Mouse (Mus musculus): ENCODE data around the gene G3bp2. TPM values are rescaled to one million over a fixed set of nuclear protein-coding genes. Genes with fewer than 3 reads are reported as not detected.
A peak's percentile ranks its signal among the peaks of the same experiment; 100 is the strongest.

Gene G3bp2
- total RNA-seq, 2 experiments from 2014 or later: 91.0 to 122 TPM

GRCm38 (mm10) chr5:92042377-92043348 is 40.9 kb downstream of the G3bp2 start:
- peak; percentile 98 for ATAC-seq (replicated peaks; ENCODE audit: poor library complexity)

- peak; percentile 85 for ATAC-seq (replicated peaks; ENCODE audit: poor library complexity)
Measured at GRCm38 (mm10) chr5:92019960-92020359, 63.6 kb downstream of the G3bp2 start.

GRCm38 (mm10) chr5:92011756-92012155 is 71.8 kb downstream of the G3bp2 start:
- ATAC-seq (replicated peaks; ENCODE audit: poor library complexity): no peak

- peak; percentile 60 for ATAC-seq (replicated peaks; ENCODE audit: poor library complexity)
Measured at GRCm38 (mm10) chr5:92009827-92010226, 73.7 kb downstream of the G3bp2 start.

- peak; percentile 75 for ATAC-seq (replicated peaks; ENCODE audit: poor library complexity)
Measured at GRCm38 (mm10) chr5:92003011-92003410, 80.5 kb downstream of the G3bp2 start.

Other genes with a start within 250 kb of the G3bp2 start
- gene Rchy1, start 120.7 kb downstream of the G3bp2 start, total RNA-seq (2015): 54.4 and 56.0 TPM in 2 replicates
- 34.3 and 36.6 TPM in 2 replicates for gene Rchy1, start 120.7 kb downstream of the G3bp2 start, total RNA-seq (2017)
- not detected in 2 replicates for gene Odaph, start 96.2 kb downstream of the G3bp2 start, total RNA-seq (2015)
- gene Odaph, start 96.2 kb downstream of the G3bp2 start, total RNA-seq (2017): 0.54 TPM in 1 of 2 replicates, not detected in the other
- 0.07 TPM in 1 of 2 replicates, not detected in the other for gene Cdkl2, start 39.8 kb downstream of the G3bp2 start, total RNA-seq (2015)
- gene Cdkl2, start 39.8 kb downstream of the G3bp2 start, total RNA-seq (2017): 0.17 TPM in 1 of 2 replicates, not detected in the other
- gene Uso1, start 54.2 kb upstream of the G3bp2 start, total RNA-seq (2015): 56.2 and 56.6 TPM in 2 replicates
- 22.5 and 23.5 TPM in 2 replicates for gene Uso1, start 54.2 kb upstream of the G3bp2 start, total RNA-seq (2017)
- gene U90926, start 131.7 kb upstream of the G3bp2 start, total RNA-seq (2015): not detected in 2 replicates
- not detected in 2 replicates for gene U90926, start 131.7 kb upstream of the G3bp2 start, total RNA-seq (2017)
- gene Ppef2, start 172.6 kb upstream of the G3bp2 start, total RNA-seq (2015): 0.99 TPM in 1 of 2 replicates, not detected in the other
- gene Ppef2, start 172.6 kb upstream of the G3bp2 start, total RNA-seq (2017): 0.37 TPM in 1 of 2 replicates, not detected in the other
- 12.0 and 15.0 TPM in 2 replicates for gene Naaa, start 194.5 kb upstream of the G3bp2 start, total RNA-seq (2015)
- 7.1 and 13.5 TPM in 2 replicates for gene Naaa, start 194.5 kb upstream of the G3bp2 start, total RNA-seq (2017)
- gene Sdad1, start 226.8 kb upstream of the G3bp2 start, total RNA-seq (2015): 39.5 and 46.5 TPM in 2 replicates
- 69.5 and 86.2 TPM in 2 replicates for gene Sdad1, start 226.8 kb upstream of the G3bp2 start, total RNA-seq (2017)
- gene Cxcl9, start 244.4 kb upstream of the G3bp2 start, total RNA-seq (2015): 0.37 and 1.2 TPM in 2 replicates
- 0.27 and 0.33 TPM in 2 replicates for gene Cxcl9, start 244.4 kb upstream of the G3bp2 start, total RNA-seq (2017)
- gene Art3, start 248.1 kb upstream of the G3bp2 start, total RNA-seq (2015): 1.2 and 1.5 TPM in 2 replicates
- 0.54 TPM in 1 of 2 replicates, not detected in the other for gene Art3, start 248.1 kb upstream of the G3bp2 start, total RNA-seq (2017)

Data from megakaryocyte progenitor cell, adult 5-6 weeks (primary cell).